Mouse (Mus musculus) monocyte, adult 59 days (primary cell): ENCODE results near the gene Olfr338. TPM values are rescaled to one million over a fixed set of nuclear protein-coding genes. Genes with fewer than 3 reads are reported as not detected.

Experiments used
- total RNA-seq, 2 experiments: library from RNA; stranded (reverse); gene quantifications; one replicate each; pipeline ENCODE4 v1.2.4; 2023

The Olfr338 gene
- total RNA-seq: not detected

DNA sequence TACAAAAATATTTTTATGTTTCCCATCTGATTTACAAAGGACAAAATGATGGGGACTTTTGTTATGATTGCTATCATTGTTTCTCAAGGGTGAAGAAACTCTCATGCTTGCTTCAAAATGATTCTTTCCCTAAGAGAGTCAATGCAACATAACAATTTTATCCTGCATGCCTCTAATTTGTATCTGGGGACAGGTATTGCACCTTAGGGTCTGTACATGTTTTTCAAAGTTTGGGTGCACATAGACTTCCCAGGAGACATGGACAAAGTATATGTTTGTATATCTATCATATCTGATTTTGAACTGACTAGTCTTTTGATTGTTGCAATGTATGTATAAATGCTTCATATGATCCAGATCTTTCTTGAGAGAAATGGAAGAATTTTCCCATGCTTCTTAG is at the start of gene Olfr338:
Gene Olfr338, plus strand, starts transcription at position 301 of the 400 bp plus-strand sequence.

DNA sequence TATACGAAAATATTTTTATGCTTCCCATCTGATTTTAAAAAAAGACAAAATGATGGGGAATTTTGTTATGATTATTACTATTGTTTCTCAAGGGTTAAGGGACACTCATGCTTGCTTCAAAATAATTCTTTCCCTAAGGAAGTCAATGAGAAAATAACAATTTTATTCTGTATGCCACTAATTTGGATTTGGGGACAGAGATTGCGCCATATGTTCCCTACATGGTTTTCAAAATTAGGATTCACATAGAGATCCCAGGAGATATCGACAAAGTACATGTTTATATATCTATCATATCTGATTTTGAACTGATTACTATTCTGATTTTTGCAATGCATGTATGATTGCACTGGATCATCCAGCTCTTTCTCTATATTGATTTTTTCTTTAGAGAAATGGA is 45.3 kb downstream of the Olfr338 start, which contains the start of gene Olfr339:
Gene Olfr339, plus strand, starts transcription at position 301 of the 400 bp plus-strand sequence.

Other genes with a start within 250 kb of the Olfr338 start
- gene Mrrf, start 237.1 kb upstream of the Olfr338 start, total RNA-seq: 10 to 100 TPM in 1 of 2 experiments, 1 to 10 TPM in 1; 9.5 to 11.6 TPM
- gene Rbm18, start 236.7 kb upstream of the Olfr338 start, total RNA-seq: 10 to 100 TPM; 27.7 to 28.1 TPM
- gene Ptgs1, start 143.1 kb upstream of the Olfr338 start, total RNA-seq: 10 to 100 TPM; 87.8 to 89.9 TPM
- gene Olfr339, start 45.4 kb downstream of the Olfr338 start, total RNA-seq: not detected
- not detected for gene Olfr340, start 79.1 kb downstream of the Olfr338 start, total RNA-seq
- not detected for gene Olfr341, start 108.9 kb downstream of the Olfr338 start, total RNA-seq
- not detected for gene Olfr342, start 151.5 kb downstream of the Olfr338 start, total RNA-seq
- not detected for gene Olfr344, start 193.1 kb downstream of the Olfr338 start, total RNA-seq